Mouse (Mus musculus): Measurements from ENCODE around the gene Edil3.

DNA sequence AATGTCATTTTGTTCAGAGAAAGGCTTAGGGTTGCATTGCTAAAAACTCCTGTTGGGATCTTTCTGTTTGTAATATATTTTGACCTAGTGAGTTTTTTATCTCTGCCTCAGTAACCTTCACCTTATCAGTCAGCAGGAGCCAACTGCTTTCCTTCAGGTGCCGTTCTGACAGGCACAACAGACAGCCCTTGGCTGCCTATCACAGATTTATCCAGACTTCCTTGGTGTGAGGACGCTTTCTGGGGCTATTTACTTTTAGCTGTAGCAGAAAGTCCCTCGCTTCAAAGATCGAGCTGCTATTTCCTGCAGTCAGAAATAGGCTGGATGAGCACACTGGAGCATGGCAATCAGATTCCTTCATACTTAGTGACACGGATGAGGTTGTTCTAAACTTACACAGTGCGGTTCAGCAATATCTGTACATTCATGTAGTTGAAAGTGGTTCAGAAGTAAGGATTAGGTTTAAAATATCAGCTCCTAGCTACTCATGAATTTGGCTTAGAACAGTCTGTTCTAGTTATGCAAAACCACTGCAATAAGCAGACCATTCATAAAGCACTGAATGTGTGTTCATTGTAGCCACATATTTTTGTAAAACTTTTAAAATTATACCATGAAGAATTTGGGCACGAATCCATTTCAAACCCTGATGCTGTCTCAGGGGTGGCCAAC lies 514.8 kb downstream of the Edil3 start:
- TF ChIP-seq CTCF (IDR thresholded peaks at IDR 0.05; ENCODE audit: insufficient read depth, low read length) (no peak), POLR2A (IDR thresholded peaks at IDR 0.05; ENCODE audit: borderline replicate concordance, extremely low read depth, low read depth, low read length) (no peak)

All from lung, adult 2 months (tissue).